Mouse (Mus musculus): ENCODE measurements around the gene Mmadhc.

The Mmadhc gene

DNA sequence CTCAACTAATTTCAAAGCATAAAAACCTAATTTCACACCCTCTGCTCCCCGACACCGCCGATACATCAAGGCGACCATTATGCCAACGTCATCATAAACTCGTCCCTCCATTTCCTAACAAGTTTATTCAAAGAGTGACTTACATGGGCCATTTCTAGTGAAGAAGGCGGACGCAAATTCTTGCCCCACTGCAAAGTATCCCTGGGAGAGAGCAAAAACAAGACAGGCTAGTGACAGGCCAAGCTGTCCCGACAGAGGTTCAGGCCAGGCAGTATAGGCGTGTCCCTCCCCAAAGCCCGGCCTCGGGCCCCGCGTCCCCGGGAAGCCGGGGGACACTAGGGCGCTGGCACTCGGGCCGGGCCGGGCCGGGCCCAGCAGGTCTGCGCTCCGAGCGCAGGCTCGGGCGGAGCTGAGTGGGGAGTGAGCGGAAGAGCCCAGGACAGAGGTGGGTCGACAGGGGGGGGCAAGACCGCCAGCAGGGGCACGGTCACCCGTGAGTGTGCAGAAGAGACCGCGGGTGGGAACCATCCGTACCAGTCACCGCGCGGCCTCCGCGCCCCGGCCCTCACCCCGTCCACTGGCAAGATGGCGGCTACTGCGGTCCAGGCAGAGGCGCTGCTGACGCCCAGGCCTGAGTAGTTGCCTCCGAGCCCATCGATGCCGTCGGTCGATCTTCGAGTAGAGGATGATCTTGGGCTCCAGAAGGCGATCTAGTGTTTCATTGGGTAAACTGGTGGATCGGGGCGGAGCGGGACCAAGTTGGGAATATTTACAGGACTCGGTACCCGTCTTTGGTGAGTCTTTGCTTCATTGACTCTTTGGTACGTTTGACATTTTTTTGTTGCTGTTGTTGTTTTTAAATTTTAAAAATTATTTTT, at the start of gene Mmadhc:
Gene Mmadhc (minus strand): TSS at position 693 of the 878 bp plus-strand sequence.
- peak; percentile 95 for DNase-seq (ENCODE audit: extremely low read depth, insufficient read length, low spot score)

- no peak for DNase-seq (ENCODE audit: extremely low read depth, insufficient read length, low spot score)
Measured at GRCm38 (mm10) chr2:50343598-50343997, 47.0 kb upstream of the Mmadhc start.

GRCm38 (mm10) chr2:50339061-50339460, 42.5 kb upstream of the Mmadhc start:
- DNase-seq (ENCODE audit: extremely low read depth, insufficient read length, low spot score): no peak

DNA sequence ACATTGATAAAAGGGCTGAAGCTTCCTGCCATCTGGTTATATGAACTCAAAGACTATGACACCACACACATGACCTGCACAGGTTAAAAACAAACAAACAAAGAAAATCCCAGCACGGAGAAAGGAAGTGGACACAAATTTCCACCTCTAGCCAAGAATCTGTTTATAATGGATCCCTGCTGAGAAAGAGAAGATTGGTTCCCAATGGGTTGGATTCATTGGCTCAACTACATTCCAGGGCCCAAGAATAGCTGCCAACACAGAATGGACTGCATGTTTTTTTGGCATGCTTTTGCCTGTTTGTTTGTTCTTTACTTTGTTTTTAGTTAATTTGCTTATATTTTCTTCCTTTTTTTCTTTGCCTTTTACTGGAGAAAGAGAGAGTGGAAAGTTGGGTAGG, 41.0 kb upstream of the Mmadhc start:
- no peak for DNase-seq (ENCODE audit: extremely low read depth, insufficient read length, low spot score)

- DNase-seq (ENCODE audit: extremely low read depth, insufficient read length, low spot score): peak; percentile 20
Measured at GRCm38 (mm10) chr2:50331716-50332270, 35.2 kb upstream of the Mmadhc start.

GRCm38 (mm10) chr2:50328181-50328580, 31.6 kb upstream of the Mmadhc start:
- no peak for DNase-seq (ENCODE audit: extremely low read depth, insufficient read length, low spot score)

GRCm38 (mm10) chr2:50324799-50325198, 28.2 kb upstream of the Mmadhc start:
- DNase-seq (ENCODE audit: extremely low read depth, insufficient read length, low spot score): no peak

- peak; percentile 34 for DNase-seq (ENCODE audit: extremely low read depth, insufficient read length, low spot score)
Measured at GRCm38 (mm10) chr2:50306663-50307320, 10.2 kb upstream of the Mmadhc start.

DNA sequence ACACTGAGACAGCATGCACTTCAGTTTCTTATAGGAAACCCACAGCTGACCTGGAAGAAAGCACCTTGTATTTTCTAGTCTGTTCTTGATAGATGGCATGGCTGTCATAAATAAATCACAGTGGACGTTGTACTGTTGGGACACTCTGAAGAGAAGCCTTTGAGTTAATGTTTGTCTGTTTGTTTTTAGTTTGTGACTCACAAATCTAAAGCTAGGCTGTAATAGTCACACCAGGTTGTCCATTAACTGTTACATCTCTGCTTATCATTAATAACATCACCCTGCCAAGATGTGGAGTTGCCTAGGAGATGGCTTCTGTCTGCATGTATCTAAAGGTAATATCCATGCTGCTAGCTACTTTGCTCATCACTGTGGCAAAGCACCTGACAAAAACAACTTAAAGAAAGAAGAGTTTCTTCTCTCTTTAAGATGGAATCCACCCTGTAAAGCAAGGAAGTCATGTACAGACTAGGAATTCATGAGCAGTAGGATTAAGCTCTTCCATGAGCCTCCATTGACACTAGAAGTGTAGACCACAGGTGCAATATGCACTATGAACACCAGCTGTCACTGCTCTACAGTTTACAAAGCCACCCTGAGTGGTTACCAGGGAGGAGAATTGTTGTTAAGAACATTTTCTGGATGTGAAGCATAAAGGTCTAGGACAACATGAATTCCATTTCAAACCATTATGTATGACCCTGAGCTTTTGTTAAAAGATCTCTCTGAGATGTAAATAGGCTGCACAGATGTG, 8.4 kb upstream of the Mmadhc start:
- no peak for DNase-seq (ENCODE audit: extremely low read depth, insufficient read length, low spot score)

- DNase-seq (ENCODE audit: extremely low read depth, insufficient read length, low spot score): no peak
Measured at GRCm38 (mm10) chr2:50296987-50297350, 368 bp upstream of the Mmadhc start.

DNA sequence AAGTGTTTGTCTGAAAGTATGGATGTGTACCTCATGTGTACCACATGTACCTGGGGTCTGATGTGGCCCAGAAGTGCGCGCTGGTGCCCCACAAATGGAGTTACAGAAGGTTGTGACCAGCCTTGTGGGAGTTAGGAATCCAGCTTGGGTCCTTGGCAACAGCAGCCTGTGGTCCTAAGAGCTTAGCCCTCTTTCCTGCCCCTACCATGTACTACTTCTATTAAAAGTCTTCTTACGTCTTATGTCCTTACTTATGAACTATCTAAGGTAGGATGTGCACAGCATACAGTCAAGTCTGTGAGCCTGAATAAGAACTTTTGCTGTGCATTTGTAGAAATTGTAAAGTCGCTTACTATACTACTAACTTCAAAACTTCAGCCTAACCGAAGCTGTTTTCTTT, 1.0 kb downstream of the Mmadhc start:
- no peak for DNase-seq (ENCODE audit: extremely low read depth, insufficient read length, low spot score)

- no peak for DNase-seq (ENCODE audit: extremely low read depth, insufficient read length, low spot score)
Measured at GRCm38 (mm10) chr2:50294084-50294483, 2.5 kb downstream of the Mmadhc start.

DNA sequence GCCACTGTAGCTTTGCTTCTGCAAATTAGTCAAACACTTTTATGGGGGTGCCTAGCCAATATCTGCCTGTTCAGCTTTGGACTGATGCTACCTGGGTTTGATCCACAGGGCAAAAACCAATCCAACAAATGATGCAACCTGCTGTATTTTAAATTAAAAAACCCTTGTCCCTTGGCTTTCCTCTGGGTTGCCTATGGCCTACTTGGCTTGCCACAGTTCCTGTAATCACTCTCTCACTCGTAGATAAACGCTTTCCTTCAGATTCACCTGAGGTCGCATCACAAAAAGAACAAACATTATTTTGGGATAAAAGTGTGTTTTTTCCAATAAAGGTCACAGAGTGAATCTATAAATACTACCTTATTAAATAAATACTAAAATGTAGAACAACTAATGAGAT, 3.0 kb downstream of the Mmadhc start:
- no peak for DNase-seq (ENCODE audit: extremely low read depth, insufficient read length, low spot score)

GRCm38 (mm10) chr2:50291901-50292300, 4.7 kb downstream of the Mmadhc start:
- DNase-seq (ENCODE audit: extremely low read depth, insufficient read length, low spot score): no peak

DNA sequence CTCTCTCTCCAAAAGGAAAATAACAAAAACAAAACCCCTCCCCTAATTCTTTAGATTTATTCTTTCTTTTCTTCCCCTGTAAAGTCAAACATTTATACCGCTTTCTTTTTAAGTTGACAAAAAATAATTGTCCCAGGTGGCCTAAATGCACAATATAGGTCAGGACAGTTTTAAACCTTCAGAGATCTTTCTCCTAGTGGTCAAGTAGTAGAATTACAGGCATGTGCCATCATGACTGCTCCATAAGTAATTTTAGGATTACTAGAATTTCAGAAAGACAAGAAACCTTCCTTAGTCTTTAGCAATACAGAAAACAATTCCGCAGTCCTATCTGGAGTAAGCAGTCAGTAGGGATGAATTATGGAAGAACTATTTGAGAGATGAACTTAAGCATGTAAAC, 5.8 kb downstream of the Mmadhc start:
- no peak for DNase-seq (ENCODE audit: extremely low read depth, insufficient read length, low spot score)

DNA sequence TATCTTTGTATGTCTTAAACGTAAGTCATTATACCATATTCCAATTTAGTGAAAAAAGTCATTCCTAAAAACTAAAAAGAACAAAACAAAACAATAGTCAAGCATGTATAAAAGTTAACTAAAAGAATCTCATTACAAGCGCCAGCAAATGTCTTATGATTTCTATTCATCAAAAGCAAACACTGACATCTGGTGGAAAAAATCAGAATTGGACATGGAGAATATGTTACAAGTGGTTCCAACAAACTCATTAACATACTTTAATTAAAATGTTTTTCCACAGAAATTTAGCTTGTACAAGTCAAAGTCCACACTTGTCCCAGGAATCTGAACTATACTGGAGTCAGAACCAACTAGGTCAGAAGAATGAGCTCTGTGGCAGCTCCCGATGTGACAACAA, 11.8 kb downstream of the Mmadhc start:
- no peak for DNase-seq (ENCODE audit: extremely low read depth, insufficient read length, low spot score)

- DNase-seq (ENCODE audit: extremely low read depth, insufficient read length, low spot score): no peak
Measured at GRCm38 (mm10) chr2:50284040-50284439, 12.6 kb downstream of the Mmadhc start.

DNA sequence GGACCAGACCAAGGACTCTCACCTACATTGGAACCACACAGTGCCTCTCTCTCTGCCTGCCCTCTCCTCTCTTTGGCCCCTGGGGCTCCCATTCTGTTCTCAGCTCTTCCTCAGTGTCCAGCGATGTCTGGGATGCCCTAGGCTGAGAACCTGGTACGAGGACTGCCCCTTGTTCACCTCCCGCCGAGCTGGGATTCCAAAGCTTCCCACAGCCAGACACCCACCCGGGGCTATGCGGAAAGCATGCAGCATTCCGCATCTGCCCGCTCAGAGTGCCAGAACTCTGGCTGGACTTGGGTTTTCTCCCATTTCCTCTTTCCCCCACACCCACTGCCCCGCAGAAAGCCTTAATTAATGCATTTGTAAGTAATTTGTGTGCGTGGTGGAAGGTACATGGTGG, 19.9 kb downstream of the Mmadhc start:
- no peak for DNase-seq (ENCODE audit: extremely low read depth, insufficient read length, low spot score)

GRCm38 (mm10) chr2:50273415-50273814, 23.2 kb downstream of the Mmadhc start:
- no peak for DNase-seq (ENCODE audit: extremely low read depth, insufficient read length, low spot score)

- no peak for DNase-seq (ENCODE audit: extremely low read depth, insufficient read length, low spot score)
Measured at GRCm38 (mm10) chr2:50272165-50272564, 24.4 kb downstream of the Mmadhc start.

DNA sequence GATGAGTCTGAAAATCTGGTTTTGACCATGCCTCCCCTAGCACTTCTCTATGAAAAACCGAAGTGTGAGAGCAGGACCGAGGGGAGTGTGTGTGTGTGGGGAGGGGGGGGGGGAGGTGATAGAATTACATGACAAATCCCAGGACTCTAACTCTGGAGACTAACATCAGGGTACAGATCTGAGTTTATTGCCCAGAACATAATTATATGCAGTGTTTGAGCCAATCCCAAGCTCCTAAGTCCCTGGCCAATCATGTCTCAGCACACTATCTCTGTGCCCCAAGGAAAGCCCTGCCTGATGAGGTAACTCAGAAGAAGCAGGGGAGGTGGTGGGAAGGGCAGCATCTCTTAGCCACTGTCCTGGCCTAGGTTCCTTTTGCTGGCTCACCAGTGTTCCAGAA, 28.1 kb downstream of the Mmadhc start:
- no peak for DNase-seq (ENCODE audit: extremely low read depth, insufficient read length, low spot score)

Measured in 3134 (cell line).